Mouse (Mus musculus) lung, adult 18-20 months (tissue): Measurements from ENCODE around the gene Cradd.
A peak's percentile ranks its signal among the peaks of the same experiment; 100 is the strongest.

Experiments used
- DNase-seq, 2 experiments: peaks; one replicate each; pipeline ENCODE4 v3.0.0; 2022; ENCODE audit warnings: mixed read lengths in 2 of 2

Gene Cradd

DNA sequence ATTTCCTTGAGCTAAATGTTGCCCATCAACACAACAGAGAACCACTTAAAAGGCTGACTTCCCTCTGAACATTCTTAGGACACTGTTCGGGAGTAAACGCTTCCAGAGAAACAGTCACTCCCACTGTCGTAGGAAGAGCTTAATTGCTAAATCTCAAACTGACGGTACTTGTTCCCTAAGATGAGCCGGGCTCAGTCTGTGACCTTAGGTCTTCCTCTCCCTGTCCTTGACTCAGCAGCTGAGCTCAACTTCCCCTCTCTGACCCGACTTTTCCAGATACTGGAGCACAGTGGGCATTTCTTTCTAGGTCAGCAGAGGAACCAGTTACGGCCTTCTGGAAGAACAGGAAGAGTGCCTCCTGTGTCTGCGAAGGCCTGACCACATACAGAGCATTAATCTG is 87.7 kb downstream of the Cradd start:
- peak in 1 of 2 experiments; percentile 43 for DNase-seq

DNA sequence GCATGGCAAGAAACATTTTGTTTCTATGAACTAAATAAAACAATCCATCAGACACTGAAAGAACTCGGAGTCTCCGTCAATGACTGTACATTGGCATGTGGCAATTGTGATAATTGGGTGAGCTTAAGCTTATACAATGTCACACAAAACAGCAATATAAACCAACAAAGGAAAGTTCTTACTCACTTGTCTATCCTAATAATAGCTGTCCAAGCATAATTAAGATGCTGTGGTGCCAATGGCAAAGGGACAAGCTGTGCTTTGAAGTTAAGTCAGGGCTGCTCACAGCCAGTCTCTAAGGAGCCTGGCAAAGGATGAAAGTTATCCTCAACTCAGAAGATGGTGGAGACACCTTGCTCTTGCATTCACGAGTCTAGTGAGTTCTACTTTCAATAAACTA is 89.3 kb downstream of the Cradd start:
- DNase-seq = no peak

GRCm38 (mm10) chr10:95233044-95233443 is 90.9 kb downstream of the Cradd start:
- DNase-seq = no peak

- peak in 1 of 2 experiments; percentile 49 for DNase-seq
These were observed 91.4 kb downstream of the Cradd start for GRCm38 (mm10) chr10:95232554-95232953.

- DNase-seq = no peak
These were observed 95.7 kb downstream of the Cradd start for GRCm38 (mm10) chr10:95228192-95228591.

- no peak for DNase-seq
These were observed 96.3 kb downstream of the Cradd start for GRCm38 (mm10) chr10:95227590-95227989.

GRCm38 (mm10) chr10:95226772-95227171 is 97.2 kb downstream of the Cradd start:
- DNase-seq = no peak

DNA sequence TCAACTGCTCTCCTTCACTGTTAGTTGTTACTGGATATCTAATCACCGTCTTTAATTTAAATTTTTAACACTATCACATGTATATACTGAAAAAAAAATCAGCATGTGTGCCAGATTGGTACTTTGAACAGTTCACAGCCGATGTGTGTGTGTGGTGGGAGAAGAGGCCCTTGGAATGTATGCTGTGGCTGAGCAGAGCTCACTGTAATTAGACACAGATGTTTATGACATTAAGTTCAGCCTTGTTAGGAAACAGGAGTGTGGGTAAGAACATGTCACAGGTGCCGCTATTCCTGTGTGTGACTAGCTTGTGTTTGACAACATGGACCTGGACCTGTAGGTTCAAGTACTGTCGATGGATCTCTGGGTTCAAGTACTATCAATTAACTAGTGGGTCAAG is 98.9 kb downstream of the Cradd start:
- DNase-seq = no peak

- no peak for DNase-seq
These were observed 100.7 kb downstream of the Cradd start for GRCm38 (mm10) chr10:95223211-95223610.

DNA sequence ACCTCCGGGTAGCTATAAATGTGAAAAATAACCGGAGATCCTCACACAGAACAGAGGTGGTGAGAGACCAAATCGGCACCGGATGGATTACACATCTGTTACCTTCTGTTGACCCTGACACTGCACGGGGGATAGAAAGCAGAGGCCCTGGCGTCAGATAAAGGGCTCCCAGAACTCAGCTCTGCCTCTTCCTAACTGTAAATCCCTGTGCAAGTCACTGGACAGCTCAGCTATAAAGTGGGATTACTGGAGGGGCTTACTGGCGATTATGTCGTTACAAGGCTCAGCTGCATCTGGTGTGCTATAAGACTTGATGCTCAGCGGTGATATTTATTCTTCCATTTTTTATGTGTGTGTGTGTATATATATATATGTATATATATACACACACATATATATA is 102.0 kb downstream of the Cradd start:
- DNase-seq = no peak

GRCm38 (mm10) chr10:95220536-95220935 is 103.4 kb downstream of the Cradd start:
- no peak for DNase-seq

GRCm38 (mm10) chr10:95218683-95219060 is 105.3 kb downstream of the Cradd start:
- DNase-seq = peak; percentile 32 to 64

DNA sequence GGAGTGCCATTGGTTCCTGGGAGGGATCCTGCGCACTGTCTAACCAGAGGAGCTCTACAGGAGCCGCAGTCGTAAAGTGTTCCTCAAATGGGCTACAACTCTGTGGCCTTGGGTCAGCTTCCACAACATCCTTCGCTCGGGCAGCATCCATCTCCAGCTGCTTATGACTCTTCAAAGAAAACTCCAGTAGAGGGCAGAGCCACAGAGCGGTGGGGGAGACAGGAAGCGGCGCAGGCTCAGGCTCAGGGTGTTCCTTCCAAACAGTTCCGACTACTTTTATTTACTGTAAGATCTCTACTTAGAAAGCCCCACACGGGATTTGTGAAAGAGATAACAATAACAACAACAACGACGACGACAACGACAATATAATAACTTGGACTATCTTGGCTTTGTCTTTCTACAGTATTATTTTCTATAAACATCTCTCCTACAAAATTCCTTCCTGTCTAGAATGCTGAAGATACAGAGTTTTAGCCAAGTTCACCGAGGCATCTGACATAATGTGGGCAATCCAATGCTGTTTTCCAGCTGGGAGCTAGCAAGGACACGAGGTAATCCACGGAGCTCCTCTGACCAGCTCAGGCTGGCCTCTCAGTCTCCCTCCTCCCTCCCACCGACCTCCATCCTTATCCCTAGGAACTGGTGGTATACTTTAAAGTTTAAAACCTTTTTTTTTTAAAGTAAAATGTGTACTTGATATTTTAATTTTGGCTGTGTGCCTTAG is 105.8 kb downstream of the Cradd start:
- peak; percentile 41 to 67 for DNase-seq

DNA sequence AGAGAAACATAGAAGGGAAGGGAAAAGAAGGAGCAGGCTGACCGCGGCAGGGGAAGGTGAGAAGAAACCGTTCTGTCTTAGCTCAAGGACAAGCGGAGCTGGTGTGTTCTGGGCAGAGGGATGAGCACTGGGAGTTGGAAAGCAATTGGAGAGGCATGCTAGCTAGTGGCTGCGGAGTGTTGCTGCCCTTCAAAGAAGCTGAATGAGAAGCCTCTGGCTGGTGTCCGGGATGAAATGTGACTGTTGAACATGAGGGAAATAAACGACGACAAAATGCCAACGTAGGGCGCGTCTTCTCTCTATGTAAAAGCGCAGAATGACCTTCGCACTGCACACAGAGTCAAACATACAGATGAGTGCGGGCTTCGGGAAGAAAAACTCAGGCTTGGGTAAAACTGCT is 108.6 kb downstream of the Cradd start:
- no peak for DNase-seq

DNA sequence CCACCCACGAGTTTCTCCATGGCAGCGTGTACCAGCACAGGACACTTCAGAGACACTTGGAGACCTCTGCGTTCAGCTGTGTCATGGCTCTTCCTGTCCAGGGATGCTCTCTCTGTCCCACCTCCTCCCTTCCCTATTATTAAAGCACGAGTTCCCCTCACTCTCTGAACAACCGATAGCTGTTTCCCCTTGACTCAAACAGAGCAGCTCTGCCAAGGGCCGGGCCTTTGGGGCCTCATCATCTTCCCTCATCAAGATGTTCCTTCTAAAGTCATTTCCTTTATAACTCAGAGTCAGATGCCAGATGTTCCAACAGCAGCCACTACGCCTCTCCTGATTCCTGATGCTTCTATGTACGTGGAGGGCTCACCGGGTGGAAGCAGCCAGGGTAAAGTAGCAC is 110.1 kb downstream of the Cradd start:
- DNase-seq = no peak

DNA sequence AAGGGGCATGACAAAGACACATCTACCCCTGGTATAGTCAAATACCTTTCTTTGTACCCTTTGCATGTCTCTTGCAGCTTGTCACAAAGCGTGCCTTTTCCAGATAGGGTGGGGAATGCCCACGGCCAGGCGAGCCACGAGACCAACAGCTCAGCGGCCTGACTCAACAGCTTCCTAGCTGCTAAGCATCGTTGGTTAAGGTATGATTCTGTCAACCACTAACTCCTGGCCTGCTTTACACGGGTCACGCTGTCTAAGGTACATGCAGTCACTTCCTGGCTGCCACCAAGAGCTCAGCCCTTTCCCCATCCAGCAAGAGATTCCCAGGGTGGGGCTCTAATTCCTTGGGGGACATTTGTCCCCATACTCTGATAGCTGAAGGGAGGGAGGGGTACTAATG is 110.6 kb downstream of the Cradd start:
- no peak for DNase-seq

GRCm38 (mm10) chr10:95211660-95212059 is 112.3 kb downstream of the Cradd start:
- no peak for DNase-seq

- DNase-seq = no peak
These were observed 113.1 kb downstream of the Cradd start for GRCm38 (mm10) chr10:95210664-95211372.

- no peak for DNase-seq
These were observed 113.8 kb downstream of the Cradd start for GRCm38 (mm10) chr10:95210167-95210566.

- no peak for DNase-seq
These were observed 116.5 kb downstream of the Cradd start for GRCm38 (mm10) chr10:95207423-95207822.

DNA sequence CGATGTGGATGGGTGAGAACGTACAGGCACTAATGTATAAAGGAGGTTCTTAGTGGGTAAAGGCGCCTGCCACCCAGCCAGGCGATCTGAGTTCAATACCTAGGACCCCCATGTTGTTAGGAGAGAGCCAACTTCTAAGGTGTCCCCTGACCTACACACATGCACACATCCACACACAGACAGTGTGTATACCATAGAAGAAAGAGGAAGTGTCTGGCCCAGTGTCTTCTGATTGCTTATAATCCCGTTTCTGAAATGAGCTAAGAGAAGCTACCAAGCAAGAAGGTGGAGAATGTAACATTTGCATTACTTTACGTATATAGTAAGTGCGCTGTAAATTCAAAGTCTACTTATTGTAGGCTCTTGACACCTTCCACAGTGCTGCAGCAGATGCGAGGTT is 122.4 kb downstream of the Cradd start:
- no peak for DNase-seq

DNA sequence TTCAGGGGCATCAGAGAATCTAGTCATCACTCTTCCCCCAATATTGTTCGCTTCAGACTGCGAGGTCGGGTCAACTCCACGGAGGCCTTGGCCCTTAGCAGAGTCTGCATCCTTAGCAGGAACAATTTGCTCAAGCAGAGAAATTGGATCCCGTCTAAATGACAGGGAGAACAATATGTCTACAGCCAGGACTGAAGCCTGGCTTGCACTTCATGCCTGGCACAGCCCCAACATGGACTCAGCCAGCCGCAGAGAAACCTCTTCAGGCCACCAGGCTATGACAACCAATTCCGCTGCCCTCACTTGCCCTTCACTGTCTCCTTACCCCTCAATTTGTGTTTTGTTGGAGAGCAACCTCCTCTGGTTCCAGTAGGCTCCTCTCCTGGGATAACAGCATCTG is 123.6 kb downstream of the Cradd start:
- peak; percentile 44 to 62 for DNase-seq

DNA sequence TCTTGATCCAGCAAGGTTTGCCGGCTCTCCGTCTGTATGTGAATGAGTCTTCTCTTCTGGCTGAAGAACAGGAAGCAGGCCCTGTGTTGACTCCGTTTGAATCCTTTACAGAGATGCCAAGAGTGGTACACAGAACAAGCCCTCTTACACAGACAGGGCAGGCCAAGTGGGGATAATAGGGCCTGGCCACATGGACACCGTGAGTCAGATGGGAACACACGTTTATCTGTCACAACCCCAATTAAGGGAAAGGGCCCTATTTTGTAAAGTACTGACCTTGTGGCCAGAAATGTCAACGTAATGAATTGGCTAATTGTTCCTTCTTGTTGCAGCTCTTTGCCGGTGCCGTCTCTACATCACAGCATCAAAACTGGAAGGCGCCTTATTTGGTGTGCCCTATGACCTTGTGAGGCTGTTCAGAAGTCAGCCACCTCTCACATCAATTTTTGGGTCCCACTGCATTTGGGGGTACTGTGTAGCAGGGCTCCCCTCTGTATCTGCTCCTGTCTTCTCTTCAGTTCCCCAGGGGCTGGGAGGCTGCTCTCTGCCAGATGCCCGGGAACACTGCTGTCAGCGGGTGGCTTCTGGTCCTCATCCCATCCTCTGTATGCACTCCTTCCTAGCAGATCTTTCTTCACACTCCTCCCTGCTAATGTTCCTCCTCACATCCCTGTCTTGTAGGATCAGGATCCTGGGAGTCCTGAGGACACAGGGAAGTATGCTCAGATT is 124.2 kb downstream of the Cradd start:
- no peak for DNase-seq

DNA sequence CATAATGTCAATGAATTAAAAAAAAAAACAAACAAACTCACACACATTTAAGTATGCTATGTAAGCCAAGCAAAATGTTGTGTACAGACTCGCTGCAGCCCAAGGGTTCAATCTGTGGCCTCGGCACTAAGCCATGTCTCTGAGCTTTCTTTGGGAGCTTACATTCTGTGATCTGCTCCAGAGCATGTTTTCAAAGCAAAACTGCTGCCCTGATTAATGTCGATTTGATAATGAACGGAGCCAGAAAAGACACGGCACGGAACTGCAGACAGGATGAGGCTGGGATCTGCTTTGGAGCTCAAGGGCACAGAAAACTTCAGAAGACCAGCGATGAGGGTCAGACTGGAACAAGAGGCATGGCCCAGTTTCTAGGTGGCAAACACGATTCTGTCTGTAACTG is 126.6 kb downstream of the Cradd start:
- DNase-seq = no peak
